Mouse (Mus musculus) frontal cortex, adult 2 months (tissue): ENCODE results near the gene Trim80. TPM values are rescaled to one million over a fixed set of nuclear protein-coding genes. Genes with fewer than 3 reads are reported as not detected.
A peak's percentile ranks its signal among the peaks of the same experiment; 100 is the strongest.
"Not testable (repeated sequence)": the region's sequence is repeated elsewhere in the genome, so short reads cannot be mapped to it uniquely, and the experiment has no call there.

ENCODE experiments used
- DNase-seq, 2 experiments: peaks; one replicate each; pipeline ENCODE4 v3.0.0; 2022; ENCODE audit warnings: low spot score in 1 of 2; ENCODE audit errors: extremely low spot score in 1 of 2
- polyA plus RNA-seq: library from polyadenylated mRNA; depleted of rRNA; stranded (reverse); fragments of >200 nt; gene quantifications from 2 replicates; pipeline ENCODE4 v1.2.3, GENCODE M21; 2012

Trim80 gene
- polyA plus RNA-seq, 1 experiment, result 0.06 TPM

DNA sequence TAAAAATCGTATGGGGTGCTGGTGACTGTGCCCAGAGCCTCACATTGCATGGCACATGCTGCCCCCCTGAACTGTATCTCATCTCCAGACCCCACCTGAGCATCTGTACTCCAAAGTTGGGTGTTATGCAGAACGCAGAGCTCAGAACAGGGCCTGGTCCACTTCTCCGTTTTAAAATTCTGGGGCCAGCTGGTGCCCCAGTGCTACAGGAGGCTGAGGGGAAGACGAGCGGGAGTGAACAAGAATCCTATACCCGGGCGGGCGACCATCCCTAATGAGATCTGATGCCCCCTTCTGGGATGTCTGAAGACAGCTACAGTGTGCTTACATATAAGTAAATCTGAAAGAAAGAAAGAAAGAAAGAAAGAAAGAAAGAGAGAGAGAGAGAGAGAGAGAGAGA, 20.6 kb downstream of the Trim80 start:
- DNase-seq, result no peak

- no peak for DNase-seq
These were observed 21.5 kb downstream of the Trim80 start for GRCm38 (mm10) chr11:115461846-115462242.

DNA sequence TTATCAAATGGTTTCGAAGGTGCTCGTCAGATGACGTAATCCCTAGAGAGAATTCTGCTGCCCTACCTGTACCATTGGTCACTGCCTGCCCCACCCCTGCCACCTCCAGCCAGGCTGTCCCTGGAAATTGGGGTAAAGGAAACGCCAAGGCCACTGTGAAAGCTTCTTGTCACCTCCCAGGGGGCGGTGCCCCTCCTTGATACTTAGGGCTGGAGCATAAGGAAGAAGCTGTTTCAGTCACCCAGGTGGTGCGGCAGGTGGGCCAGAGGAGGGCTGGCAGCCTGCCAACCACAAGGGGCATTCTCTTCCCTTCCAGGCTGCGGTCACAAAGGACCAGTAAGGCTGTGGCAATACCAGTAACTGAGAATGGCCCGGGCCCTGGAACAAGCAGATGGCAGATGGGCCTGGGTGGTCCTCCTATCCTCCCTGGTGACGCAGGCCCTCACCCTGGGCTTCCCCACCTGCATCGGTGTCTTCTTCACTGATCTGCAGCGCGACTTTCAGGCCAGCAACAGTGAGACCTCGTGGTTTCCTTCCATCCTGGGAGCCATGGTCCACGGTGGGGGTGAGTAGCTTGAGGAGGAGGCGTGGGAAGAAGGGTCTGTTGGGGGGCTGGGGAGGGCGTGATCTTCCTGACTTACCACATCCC, 22.0 kb downstream of the Trim80 start, which contains the start of gene Slc16a5:
Gene Slc16a5, plus strand, starts transcription at position 232 of the 649 bp plus-strand sequence.
- no peak for DNase-seq

DNA sequence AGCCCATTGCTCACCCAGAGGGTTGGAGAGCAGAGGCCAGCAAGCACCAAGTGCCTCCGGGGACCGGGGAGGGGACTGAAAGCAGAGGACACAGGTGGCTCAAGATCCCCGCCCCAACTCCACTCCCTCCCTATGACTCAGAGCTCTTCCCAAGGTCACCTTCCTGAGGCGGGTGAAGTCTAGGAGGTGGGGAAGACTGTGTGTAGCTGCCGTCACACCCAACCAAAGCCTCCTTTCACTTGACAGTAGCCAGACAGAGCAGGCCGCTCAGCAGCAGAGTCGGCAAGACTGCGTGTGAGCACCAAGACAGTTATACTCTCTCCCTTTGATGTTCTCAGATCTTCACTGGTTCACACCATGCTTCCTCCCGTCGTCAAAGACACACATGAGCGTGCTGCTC, 23.1 kb downstream of the Trim80 start:
- DNase-seq, result no peak

GRCm38 (mm10) chr11:115464851-115465250, 24.5 kb downstream of the Trim80 start:
- no peak for DNase-seq

DNA sequence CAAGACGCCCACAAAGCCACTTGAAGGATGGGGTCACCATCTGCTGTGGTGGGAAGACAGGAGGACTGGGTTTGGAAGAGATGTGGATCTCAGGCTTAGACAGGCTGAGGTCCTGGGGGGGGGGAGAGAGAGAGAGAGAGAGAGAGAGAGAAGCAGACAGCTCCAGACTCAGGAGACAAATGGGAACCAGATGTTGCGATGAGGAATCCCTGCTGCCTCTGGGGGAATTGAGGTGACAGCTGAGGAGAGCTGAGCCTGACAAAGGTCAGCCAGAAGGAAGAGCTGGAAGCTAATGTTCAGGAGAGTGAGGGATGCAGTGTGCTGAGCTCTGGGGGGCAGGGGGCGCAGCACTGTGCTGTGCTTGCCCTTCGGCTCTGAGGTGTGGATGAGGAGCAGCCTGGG, 26.9 kb downstream of the Trim80 start:
- DNase-seq, result no peak

- DNase-seq, result no peak
These were observed 31.8 kb downstream of the Trim80 start for GRCm38 (mm10) chr11:115472183-115472582.

- peak; percentile 97 to 100 for DNase-seq
These were observed 33.4 kb downstream of the Trim80 start for GRCm38 (mm10) chr11:115473626-115474275.

- DNase-seq, result peak; percentile 89 to 97
These were observed 34.8 kb downstream of the Trim80 start, which contains the start of gene Armc7 for GRCm38 (mm10) chr11:115475025-115475757. Gene Armc7 (plus strand): TSS chr11:115475667.

DNA sequence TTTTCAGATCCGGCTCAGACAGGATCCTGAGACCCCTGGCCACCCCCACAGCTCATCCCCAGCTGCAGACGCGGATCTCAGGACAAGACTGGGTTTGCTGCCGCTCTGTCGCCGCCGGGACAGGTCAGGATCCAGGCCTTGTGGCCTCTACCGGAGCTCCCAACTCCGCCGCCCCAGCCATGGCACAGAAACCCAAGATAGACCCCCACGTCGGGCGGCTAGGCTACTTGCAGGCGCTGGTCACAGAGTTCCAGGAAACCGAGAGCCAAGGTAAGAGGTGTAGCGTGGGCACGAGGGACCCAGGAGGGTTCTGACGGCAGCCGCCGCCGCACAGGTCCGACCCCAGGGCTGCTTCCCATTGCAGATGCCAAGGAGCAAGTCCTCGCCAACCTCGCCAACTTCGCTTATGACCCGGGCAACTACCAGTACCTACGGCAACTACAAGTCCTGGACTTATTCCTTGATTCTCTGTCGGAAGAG, 35.5 kb downstream of the Trim80 start:
- DNase-seq, result no peak

DNA sequence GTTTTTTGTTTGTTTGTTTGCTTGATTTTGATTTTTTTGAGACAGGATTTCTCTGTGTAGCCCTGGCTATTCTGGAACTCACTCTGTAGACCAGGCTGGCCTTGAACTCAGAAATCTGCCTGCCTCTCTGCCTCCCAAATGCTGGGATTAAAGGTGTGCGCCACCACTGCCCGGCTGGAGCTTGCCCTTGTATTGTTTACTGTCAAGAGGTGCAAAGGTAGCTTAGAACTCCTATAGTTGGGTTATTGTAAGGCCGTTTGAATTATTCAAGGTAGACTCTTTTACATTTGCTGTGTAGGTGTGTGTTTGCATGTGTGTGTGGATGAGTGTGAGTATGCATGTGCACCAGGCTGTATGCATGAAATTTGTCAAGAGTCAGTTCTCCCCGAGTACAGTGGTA, 36.3 kb downstream of the Trim80 start:
- not testable (repeated sequence) for DNase-seq

DNA sequence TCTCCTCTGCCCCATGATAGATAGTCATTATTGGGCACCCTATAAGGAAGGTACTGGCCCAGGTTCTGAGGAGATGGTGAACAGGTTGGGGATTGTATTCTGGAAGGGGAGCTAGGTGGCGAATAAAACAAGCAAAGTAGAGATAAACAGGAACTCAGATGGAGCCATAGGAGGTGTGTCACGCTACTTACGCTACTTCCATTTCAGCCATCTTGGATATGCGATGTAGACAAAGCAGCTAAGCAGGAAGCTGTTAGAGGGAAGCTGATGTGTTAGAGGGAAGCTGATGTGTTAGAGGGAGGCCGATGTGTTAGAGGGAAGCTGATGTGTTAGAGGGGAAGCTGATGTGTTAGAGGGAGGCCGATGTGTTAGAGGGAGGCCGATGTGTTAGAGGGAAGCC, 37.0 kb downstream of the Trim80 start:
- DNase-seq, result not testable (repeated sequence)

- DNase-seq, result peak in 1 of 2 experiments; percentile 57
These were observed 38.1 kb downstream of the Trim80 start for GRCm38 (mm10) chr11:115478296-115478938.

GRCm38 (mm10) chr11:115481553-115482259, 41.4 kb downstream of the Trim80 start:
- peak; percentile 79 to 84 for DNase-seq

- DNase-seq, result no peak
These were observed 42.9 kb downstream of the Trim80 start for GRCm38 (mm10) chr11:115483278-115483677.

DNA sequence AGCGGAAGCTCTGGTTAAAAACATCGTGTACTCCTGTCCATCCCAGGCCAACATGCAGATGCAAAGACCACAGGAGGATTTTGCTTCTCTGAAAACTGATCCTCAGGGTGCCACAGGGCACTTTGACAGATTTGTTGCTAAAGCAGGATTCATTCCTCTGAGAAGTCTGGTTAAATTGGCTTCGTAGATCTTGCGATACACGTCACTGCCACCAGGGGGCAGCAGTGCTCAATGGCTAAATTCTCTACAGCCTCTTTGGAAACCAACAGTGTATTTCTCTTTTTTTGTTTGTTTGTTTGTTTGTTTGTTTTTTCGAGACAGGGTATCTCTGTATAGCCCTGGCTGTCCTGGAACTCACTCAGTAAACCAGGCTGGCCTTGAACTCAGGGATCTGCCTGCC, 43.4 kb downstream of the Trim80 start:
- peak in 1 of 2 experiments; percentile 91 for DNase-seq

DNA sequence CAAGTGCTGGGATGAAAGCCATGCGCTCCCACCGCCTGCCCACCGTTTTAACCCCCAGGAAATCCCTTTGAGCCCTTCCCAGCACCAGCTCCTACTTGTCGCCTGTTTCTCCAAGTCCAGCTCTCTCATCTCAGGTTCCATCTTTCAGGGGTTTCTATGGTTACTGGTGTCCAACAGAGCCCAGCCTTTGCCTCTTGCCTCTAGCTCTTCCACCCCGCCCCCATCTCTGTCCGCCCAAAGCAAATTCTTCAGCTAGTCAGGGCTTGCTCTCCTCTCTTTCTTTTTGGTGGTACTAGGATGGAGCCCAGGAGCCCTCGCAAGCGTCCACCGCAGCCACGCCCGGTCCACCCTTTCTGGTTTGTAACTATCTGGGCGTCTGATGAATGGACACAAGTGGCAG, 44.8 kb downstream of the Trim80 start:
- DNase-seq, result no peak

GRCm38 (mm10) chr11:115488551-115489104, 48.3 kb downstream of the Trim80 start:
- no peak for DNase-seq

- no peak for DNase-seq
These were observed 50.4 kb downstream of the Trim80 start for GRCm38 (mm10) chr11:115490441-115491355.
